Mouse (Mus musculus): Measurements from ENCODE around the gene Tbc1d20.

DNA sequence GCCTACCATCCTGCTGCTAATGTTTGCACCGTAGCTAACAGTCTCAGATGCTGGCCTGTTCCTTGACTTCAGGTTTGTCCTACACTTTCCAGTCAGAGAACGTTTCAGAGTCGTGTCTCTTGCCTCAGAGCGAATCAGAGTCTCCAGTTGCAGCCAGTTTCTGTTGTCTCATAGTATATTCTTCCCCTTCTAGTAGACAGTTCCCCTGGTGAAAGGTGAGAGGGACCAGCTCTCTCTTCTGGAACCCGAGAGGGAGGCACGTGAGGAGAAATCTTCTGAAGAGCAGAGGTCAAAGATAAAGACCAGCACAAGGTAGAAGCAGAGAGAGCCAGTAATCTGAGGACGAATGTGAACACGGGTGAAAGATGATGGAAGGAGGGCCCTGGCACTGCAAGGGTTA lies 5.6 kb upstream of the Tbc1d20 start:
- no peak for TF ChIP-seq CTCF (conservative IDR thresholded peaks at IDR 0.05 in 1 of 2, IDR thresholded peaks at IDR 0.05 in 1 of 2; ENCODE audit: low read depth in 2 of 2, low read length in 2 of 2)
- TF ChIP-seq KAT2A (IDR thresholded peaks at IDR 0.05; ENCODE audit: insufficient replicate concordance, low read length) = no peak
- TF ChIP-seq SIN3A (IDR thresholded peaks at IDR 0.05; ENCODE audit: low read length) = no peak
- TF ChIP-seq POLR2A (IDR thresholded peaks at IDR 0.05; ENCODE audit: low read depth, low read length) = no peak
- TF ChIP-seq MEF2A (IDR thresholded peaks at IDR 0.05; ENCODE audit: borderline replicate concordance, low read depth, low read length) = no peak
- TF ChIP-seq NRF1 (IDR thresholded peaks at IDR 0.05; ENCODE audit: low read depth, low read length) = no peak
- no peak for TF ChIP-seq IRF4 (IDR thresholded peaks at IDR 0.05; ENCODE audit: low read depth, low read length)
- no peak for TF ChIP-seq ZNF384 (IDR thresholded peaks at IDR 0.05; ENCODE audit: low read depth, low read length)

Measured in CH12.LX (cell line).